Mouse (Mus musculus) limb, embryonic 12.5 days (tissue): ENCODE results near the gene D030056L22Rik. TPM values are rescaled to one million over a fixed set of nuclear protein-coding genes. Genes with fewer than 3 reads are reported as not detected.

Experiments
- ATAC-seq: fragments of 200-750 bp; cut with Nextera tagmentation; 2 replicates; pipeline ENCODE4 v1.8.0; 2017; ENCODE audit warnings: low read depth, moderate TSS enrichment; ENCODE audit not compliant: insufficient number of reproducible peaks, insufficient read depth, low FRiP score, low TSS enrichment
- H3K27ac ChIP-seq: fragments of 300-500 bp; sonication (generic); 2 replicates; pipeline ENCODE4 v1.5.1; 2016; ENCODE audit warnings: mild to moderate bottlenecking, moderate library complexity
- H3K27me3 ChIP-seq: fragments of 300-500 bp; sonication (generic); 2 replicates; pipeline ENCODE4 v1.6.1; 2016; ENCODE audit warnings: mild to moderate bottlenecking, moderate library complexity
- H3K36me3 ChIP-seq: fragments of 300-500 bp; sonication (generic); 2 replicates; pipeline ENCODE4 v1.6.1; 2016; ENCODE audit warnings: mild to moderate bottlenecking, moderate library complexity
- H3K4me1 ChIP-seq: fragments of 300-500 bp; sonication (generic); replicated peaks from 2 replicates; pipeline ENCODE4 v1.6.1; 2016
- H3K4me2 ChIP-seq: fragments of 300-500 bp; sonication (generic); 2 replicates; pipeline ENCODE4 v1.6.1; 2016; ENCODE audit warnings: mild to moderate bottlenecking, moderate library complexity
- H3K4me3 ChIP-seq: fragments of 300-500 bp; sonication (generic); replicated peaks from 2 replicates; pipeline ENCODE4 v1.5.1; 2016; ENCODE audit warnings: mild to moderate bottlenecking
- H3K9ac ChIP-seq: fragments of 300-500 bp; sonication (generic); replicated peaks from 2 replicates; pipeline ENCODE4 v1.6.1; 2016; ENCODE audit warnings: mild to moderate bottlenecking, moderate library complexity
- H3K9me3 ChIP-seq: fragments of 300-500 bp; sonication (generic); 2 replicates; pipeline ENCODE4 v1.6.1; 2016; ENCODE audit warnings: mild to moderate bottlenecking, moderate library complexity
- WGBS: fragments of 180-500 bp; shearing (Covaris S2); methylation state at CpG from one replicate; pipeline ENCODE4 v1.1.7; 2016; 5-methylcytosine and 5-hydroxymethylcytosine counted together
- polyA plus RNA-seq: library from polyadenylated mRNA; unstranded; fragments of >200 nt; fragmentation: Nextera tagmentation; extraction: Ambion mirVana; gene quantifications from 2 replicates; pipeline ENCODE4 v1.2.1, GENCODE M21; 2016

Gene D030056L22Rik
- polyA plus RNA-seq, 1 experiment from 2014 or later, result 39.7 TPM

GRCm38 (mm10) chr19:18735901-18736300 is 22.9 kb downstream of the D030056L22Rik start:
- Histone ChIP-seq H3K9ac (no peak overlapping the region), H3K4me1 (peaks cover 5% of the 10 kb centered on the region; the same call in 1 of the 2 replicates), H3K27me3 (no peaks in the 10 kb centered on the region), H3K4me3 (no peak overlapping the region), H3K9me3 (no peaks in the 10 kb centered on the region), H3K27ac (no peak overlapping the region), H3K36me3 (no peaks in the 10 kb centered on the region), H3K4me2 (no peak overlapping the region)
- ATAC-seq, result no peak
- 90% methylated on average over 4 of the region's 4 CpGs for whole genome bisulfite sequencing

GRCm38 (mm10) chr19:18739146-18739545 is 26.2 kb downstream of the D030056L22Rik start:
- Histone ChIP-seq H3K4me3 (no peak overlapping the region), H3K27ac (no peak overlapping the region), H3K4me2 (no peak overlapping the region), H3K36me3 (no peaks in the 10 kb centered on the region), H3K9ac (no peak overlapping the region), H3K27me3 (no peaks in the 10 kb centered on the region), H3K4me1 (no peaks in the 10 kb centered on the region), H3K9me3 (no peaks in the 10 kb centered on the region)
- no peak for ATAC-seq
- WGBS, result 85% methylated on average over 7 of the region's 7 CpGs

- Histone ChIP-seq H3K36me3 (no peaks in the 10 kb centered on the region), H3K9me3 (no peaks in the 10 kb centered on the region), H3K4me2 (no peak overlapping the region), H3K27ac (no peak overlapping the region), H3K27me3 (no peaks in the 10 kb centered on the region), H3K4me1 (no peaks in the 10 kb centered on the region), H3K9ac (no peak overlapping the region), H3K4me3 (no peak overlapping the region)
- 67% methylated on average over 5 of the region's 5 CpGs for WGBS
- no peak for ATAC-seq
Measured at GRCm38 (mm10) chr19:18743946-18744345, 31.0 kb downstream of the D030056L22Rik start.

- H3K36me3 ChIP-seq, result no peaks in the 10 kb centered on the region
- H3K4me1 ChIP-seq, result peaks cover 8% of the 10 kb centered on the region; the same call in 1 of the 2 replicates
- no peaks in the 10 kb centered on the region for H3K9me3 ChIP-seq
- H3K27ac ChIP-seq, result no peak overlapping the region
- no peak overlapping the region for H3K4me2 ChIP-seq
- no peak for ATAC-seq
- WGBS, result 87% methylated on average over 5 of the region's 5 CpGs
- H3K4me3 ChIP-seq, result no peak overlapping the region
- no peak overlapping the region for H3K9ac ChIP-seq
- H3K27me3 ChIP-seq, result peaks cover 17% of the 10 kb centered on the region; the same call in 1 of the 2 replicates
Measured at GRCm38 (mm10) chr19:18746576-18747340, 33.8 kb downstream of the D030056L22Rik start.

- 98% methylated on average over 4 of the region's 4 CpGs for WGBS
- H3K27me3 ChIP-seq, result peaks cover 17% of the 10 kb centered on the region; the same call in 1 of the 2 replicates
- no peaks in the 10 kb centered on the region for H3K9me3 ChIP-seq
- H3K4me1 ChIP-seq, result peaks cover 8% of the 10 kb centered on the region; the same call in 1 of the 2 replicates
- ATAC-seq, result no peak
- H3K36me3 ChIP-seq, result no peaks in the 10 kb centered on the region
- no peak overlapping the region for H3K4me3 ChIP-seq
- H3K27ac ChIP-seq, result no peak overlapping the region
- H3K4me2 ChIP-seq, result no peak overlapping the region
- H3K9ac ChIP-seq, result no peak overlapping the region
Measured at GRCm38 (mm10) chr19:18747379-18747778, 34.4 kb downstream of the D030056L22Rik start.

- H3K4me3 ChIP-seq, result peak within 1 kb of the TSS; percentile 43
- H3K9me3 ChIP-seq, result no peaks in the 10 kb centered on the region
- peak within 1 kb of the TSS; percentile 44 for H3K9ac ChIP-seq
- H3K36me3 ChIP-seq, result no peaks in the 10 kb centered on the region
- peaks cover 17% of the 10 kb centered on the region; the same call in 1 of the 2 replicates for H3K27me3 ChIP-seq
- 4% methylated on average over 41 of the region's 41 CpGs for WGBS
- H3K4me1 ChIP-seq, result peaks cover 8% of the 10 kb centered on the region; the same call in 1 of the 2 replicates
- H3K4me2 ChIP-seq, result peak within 1 kb of the TSS; percentile 78
- H3K27ac ChIP-seq, result no peak within 1 kb of the TSS
- ATAC-seq, result peak; percentile 30; the same call in 1 of the 2 replicates
Measured at GRCm38 (mm10) chr19:18749598-18750339, 36.8 kb downstream of the D030056L22Rik start, which contains the start of gene Trpm6. Gene Trpm6 (plus strand): TSS chr19:18749983.

GRCm38 (mm10) chr19:18757191-18757590 is 44.2 kb downstream of the D030056L22Rik start:
- H3K36me3 ChIP-seq, result no peaks in the 10 kb centered on the region
- no peak overlapping the region for H3K9ac ChIP-seq
- H3K27me3 ChIP-seq, result no peaks in the 10 kb centered on the region
- no peak for ATAC-seq
- H3K4me3 ChIP-seq, result no peak overlapping the region
- H3K27ac ChIP-seq, result no peak overlapping the region
- H3K4me1 ChIP-seq, result peaks cover 4% of the 10 kb centered on the region; the same call in 1 of the 2 replicates
- no peak overlapping the region for H3K4me2 ChIP-seq
- H3K9me3 ChIP-seq, result no peaks in the 10 kb centered on the region

GRCm38 (mm10) chr19:18757706-18758105 is 44.7 kb downstream of the D030056L22Rik start:
- H3K36me3 ChIP-seq, result no peaks in the 10 kb centered on the region
- no peak for ATAC-seq
- 75% methylated on average over 4 of the region's 4 CpGs for WGBS
- H3K4me2 ChIP-seq, result no peak overlapping the region
- H3K9ac ChIP-seq, result no peak overlapping the region
- H3K27ac ChIP-seq, result no peak overlapping the region
- H3K4me1 ChIP-seq, result peaks cover 4% of the 10 kb centered on the region; the same call in 1 of the 2 replicates
- no peaks in the 10 kb centered on the region for H3K27me3 ChIP-seq
- H3K4me3 ChIP-seq, result no peak overlapping the region
- H3K9me3 ChIP-seq, result no peaks in the 10 kb centered on the region

- no peak for ATAC-seq
- WGBS, result 41% methylated on average over 6 of the region's 6 CpGs
- no peak overlapping the region for H3K9ac ChIP-seq
Measured at GRCm38 (mm10) chr19:18758269-18758668, 45.3 kb downstream of the D030056L22Rik start.

GRCm38 (mm10) chr19:18758916-18759315 is 45.9 kb downstream of the D030056L22Rik start:
- no peaks in the 10 kb centered on the region for H3K9me3 ChIP-seq
- no peak overlapping the region for H3K9ac ChIP-seq
- no peaks in the 10 kb centered on the region for H3K27me3 ChIP-seq
- no peak overlapping the region for H3K4me3 ChIP-seq
- no peaks in the 10 kb centered on the region for H3K36me3 ChIP-seq
- no peak overlapping the region for H3K4me2 ChIP-seq
- no peak for ATAC-seq
- H3K27ac ChIP-seq, result no peak overlapping the region
- WGBS, result 59% methylated on average over 9 of the region's 9 CpGs
- peaks cover 4% of the 10 kb centered on the region; the same call in 1 of the 2 replicates for H3K4me1 ChIP-seq

More at GRCm38 (mm10) chr19:18758269-18758668, 45.3 kb downstream of the D030056L22Rik start:
- Histone ChIP-seq H3K9me3 (no peaks in the 10 kb centered on the region), H3K4me3 (no peak overlapping the region), H3K4me1 (peaks cover 4% of the 10 kb centered on the region; the same call in 1 of the 2 replicates), H3K4me2 (no peak overlapping the region), H3K27me3 (no peaks in the 10 kb centered on the region), H3K27ac (no peak overlapping the region), H3K36me3 (no peaks in the 10 kb centered on the region)

GRCm38 (mm10) chr19:18766399-18766798 is 53.4 kb downstream of the D030056L22Rik start:
- 81% methylated on average over 5 of the region's 5 CpGs for WGBS
- no peak for ATAC-seq

More at GRCm38 (mm10) chr19:18766399-18766798, 53.4 kb downstream of the D030056L22Rik start:
- no peaks in the 10 kb centered on the region for H3K9me3 ChIP-seq
- no peaks in the 10 kb centered on the region for H3K4me1 ChIP-seq
- no peak overlapping the region for H3K27ac ChIP-seq
- H3K36me3 ChIP-seq, result no peaks in the 10 kb centered on the region
- H3K9ac ChIP-seq, result no peak overlapping the region
- no peak overlapping the region for H3K4me2 ChIP-seq
- no peaks in the 10 kb centered on the region for H3K27me3 ChIP-seq
- H3K4me3 ChIP-seq, result no peak overlapping the region
